Mouse (Mus musculus) spleen, embryonic (tissue): ENCODE data around the gene Nat14.

Experiments
- CTCF ChIA-PET: fragments of 350-600 bp; sonication (Branson Sonifier 250); formaldehyde crosslinking; loops from one replicate; lab custom pipeline; 2022; lab: Charles Lee

Gene Nat14

DNA sequence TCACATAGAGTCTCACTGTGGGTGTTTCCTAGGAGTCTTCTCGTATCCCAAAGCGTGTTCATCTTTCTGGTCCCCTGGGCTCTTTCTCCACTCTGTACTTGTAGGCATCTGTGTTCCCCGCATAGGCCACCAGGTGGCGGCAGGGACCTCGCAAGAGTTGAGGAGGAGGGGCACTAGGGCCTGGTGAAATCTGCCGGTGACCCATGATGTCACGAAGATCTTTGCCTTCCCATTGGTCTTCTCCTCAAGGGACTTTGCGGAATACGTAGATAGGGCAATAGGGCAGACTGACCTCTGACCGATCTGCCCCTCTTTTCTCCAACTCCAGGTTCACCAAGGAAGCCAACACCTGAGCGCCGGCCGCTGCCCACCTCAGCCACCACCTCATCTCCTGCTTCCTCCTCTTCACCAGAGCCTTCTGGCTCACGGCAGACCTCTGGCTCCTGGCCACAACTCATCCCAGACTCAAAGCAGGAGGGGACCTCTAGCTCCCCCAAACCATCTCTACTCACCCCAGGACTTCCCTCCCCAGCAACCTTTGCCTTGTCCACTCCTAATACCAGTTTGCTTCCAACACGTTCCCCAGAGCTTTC is 21.5 kb downstream of the Nat14 start:
- CTCF ChIA-PET, result interaction anchor here (0.5 kb wide), 1 partner anchor 29 kb away, joined by 7 read pairs; no protein-coding TSS in a partner anchor

DNA sequence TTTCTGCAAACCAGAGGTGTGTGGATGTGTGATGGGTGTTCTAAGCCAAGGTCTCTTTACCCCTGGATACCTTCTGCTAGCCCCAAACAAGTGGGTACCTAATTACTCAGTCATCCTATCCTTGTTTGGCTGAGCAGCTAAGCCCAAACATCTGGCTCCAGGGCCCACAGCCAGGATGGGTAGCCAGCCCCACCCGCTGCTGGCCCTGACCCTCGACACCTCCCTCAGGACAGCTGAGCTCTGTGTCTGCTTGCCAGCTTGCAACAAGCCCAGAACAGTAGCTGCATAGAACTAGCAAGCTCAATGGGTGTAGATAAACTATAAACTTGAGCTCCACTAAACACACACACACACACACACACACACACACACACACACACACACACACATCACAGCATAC is 26.0 kb downstream of the Nat14 start:
- CTCF ChIA-PET, result no interaction called here

DNA sequence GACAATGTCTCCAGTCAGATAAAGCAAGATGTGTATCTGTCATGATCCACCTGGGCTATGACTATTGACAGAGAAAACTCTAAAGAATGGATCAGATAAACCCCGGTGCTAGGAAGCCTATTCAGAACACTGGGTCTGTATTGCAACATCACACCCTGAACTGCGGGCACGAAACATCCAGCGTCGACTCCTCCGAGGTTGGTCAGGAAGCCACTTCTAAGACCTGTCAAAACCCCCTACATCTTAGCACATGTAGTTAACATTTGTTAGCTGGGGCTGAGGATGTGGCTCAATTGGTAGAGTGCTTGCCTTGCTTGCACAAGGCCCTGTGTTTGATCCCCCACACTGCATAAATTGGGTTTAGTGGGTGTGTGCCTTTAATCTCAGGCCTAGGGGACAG is 26.6 kb downstream of the Nat14 start:
- CTCF ChIA-PET, result no interaction called here

DNA sequence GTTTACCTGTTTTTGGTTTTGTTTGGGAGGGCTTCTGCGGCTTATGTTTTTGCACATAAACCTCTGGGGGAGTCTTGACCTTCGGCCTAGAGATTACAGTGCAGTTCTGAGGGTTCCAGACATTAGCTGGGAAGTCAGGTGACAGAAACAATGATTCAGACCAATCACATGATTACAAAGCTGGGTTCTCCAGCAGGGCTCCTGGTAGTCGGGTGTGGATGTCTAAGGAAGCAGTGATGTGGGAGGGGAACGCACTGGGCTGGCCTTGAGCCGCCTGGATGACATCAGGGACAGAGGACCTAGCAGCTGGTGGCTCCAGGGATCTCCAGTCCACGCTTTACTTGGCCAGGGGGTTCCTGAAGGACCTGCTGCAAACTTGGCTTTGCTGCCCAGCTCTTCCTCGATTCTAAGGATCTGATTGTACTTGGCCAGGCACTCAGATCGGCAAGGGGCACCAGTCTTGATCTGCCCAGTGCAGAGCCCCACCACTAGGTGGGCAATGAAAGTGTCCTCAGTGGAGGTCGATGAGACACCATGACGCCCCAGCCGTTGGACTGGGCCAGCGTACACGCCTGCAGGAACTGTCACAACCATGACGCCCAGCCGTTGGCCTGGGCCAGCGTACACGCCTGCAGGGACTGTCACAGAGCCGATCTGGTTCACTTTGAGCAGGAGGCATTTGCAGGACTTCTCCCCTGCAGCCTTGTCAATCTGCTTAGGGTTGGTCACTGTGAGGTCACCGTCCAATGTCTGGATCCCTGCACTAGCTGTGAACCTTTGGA is 28.9 kb downstream of the Nat14 start:
- CTCF ChIA-PET, result no interaction called here

DNA sequence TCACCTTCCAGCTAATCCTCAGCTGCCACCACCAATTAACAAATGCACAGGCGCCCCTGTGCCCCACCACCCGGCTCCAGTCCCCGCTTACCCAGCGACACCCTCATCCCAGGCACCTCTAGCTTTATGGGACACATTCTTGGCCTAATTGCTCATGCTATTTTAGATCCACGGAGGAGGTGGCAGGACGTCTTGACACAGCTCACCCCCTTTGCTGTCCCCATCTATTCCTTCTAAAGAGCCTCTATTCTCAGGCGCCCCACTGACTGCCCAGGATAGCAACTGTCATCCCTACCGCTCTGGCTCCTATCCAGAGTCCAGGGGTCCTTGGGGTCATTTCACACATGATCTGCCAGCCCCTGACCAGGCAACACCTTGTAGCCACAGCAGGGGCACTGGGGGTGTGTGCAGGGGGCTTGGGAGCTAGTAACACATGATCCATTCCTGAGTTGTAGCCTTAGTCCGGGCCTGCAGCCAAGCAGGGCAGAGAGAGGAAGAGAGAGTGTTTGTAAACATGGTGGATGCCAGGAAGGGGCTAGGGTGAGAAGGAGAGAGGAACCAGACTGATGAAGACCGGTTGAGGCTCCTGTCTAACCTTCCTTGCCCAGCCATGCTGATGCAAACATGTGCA is 32.1 kb downstream of the Nat14 start:
- CTCF ChIA-PET, result no interaction called here

DNA sequence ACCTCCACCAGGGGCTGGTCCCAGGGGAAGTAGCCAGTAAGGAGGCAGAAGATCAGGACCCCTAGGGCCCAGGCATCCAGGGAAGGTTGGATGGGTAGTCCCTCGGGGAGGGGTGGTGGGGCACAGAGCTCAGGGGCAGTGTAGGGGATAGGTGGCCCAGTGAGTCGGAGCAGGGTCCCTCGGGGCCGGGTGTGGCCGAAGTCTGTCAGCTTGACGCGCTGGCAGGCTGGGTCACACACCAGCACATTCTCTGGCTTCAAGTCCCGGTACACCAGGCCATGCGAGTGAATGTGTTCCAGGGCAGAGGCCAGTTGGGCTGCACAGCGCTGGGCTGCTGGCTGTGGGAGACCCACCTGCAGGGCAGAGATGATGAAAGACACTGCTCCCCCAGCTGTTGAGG is 35.5 kb downstream of the Nat14 start:
- CTCF ChIA-PET, result no interaction called here

DNA sequence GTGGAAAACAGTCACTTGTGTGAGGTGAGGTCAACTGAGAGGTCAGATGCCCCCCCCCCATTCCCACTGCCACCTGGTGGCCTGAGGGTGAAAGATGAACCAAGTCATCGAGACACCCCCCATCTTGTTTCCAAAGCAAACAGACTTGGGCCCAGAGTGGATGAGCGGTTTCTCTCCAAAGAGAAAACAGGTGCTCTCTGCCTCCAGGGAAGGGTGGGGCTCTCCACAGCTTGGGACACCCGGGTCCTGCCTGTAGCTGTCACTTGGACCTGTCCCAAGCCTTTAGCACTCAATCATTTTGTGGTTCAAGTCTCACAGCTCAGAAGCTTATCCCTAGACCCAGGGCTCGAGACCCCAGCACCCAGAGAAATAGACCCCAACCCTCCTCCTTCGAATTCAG is 41.7 kb downstream of the Nat14 start:
- CTCF ChIA-PET, result interaction anchor here (0.5 kb wide), 1 partner anchor 114 kb away, joined by 3 read pairs; no protein-coding TSS in a partner anchor

DNA sequence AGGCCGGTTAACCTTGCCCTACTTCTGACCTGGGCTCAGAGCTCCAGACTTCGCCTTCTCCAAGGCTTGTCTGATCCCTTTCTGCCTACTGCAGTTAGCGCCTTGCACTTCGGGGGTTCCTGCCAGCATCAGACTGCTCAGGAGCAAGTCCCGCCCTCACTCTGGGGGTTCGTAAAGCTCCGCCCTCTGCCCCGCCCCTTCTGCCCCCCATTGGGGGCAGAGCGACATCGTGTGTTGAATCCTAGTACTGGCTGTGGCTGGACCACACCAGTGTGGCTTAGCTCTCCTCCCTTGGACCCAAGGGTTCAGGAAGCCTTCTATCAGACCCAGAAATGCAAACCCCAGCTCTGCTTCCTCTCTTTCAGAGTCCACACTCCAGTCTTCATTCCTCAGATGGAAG is 42.4 kb downstream of the Nat14 start, which contains the start of gene Sbk2:
Gene Sbk2 (minus strand): TSS at position 135 of the 400 bp plus-strand sequence.
- CTCF ChIA-PET, result interaction anchor here (0.5 kb wide), 1 partner anchor 113 kb away, joined by 3 read pairs; no protein-coding TSS in a partner anchor

DNA sequence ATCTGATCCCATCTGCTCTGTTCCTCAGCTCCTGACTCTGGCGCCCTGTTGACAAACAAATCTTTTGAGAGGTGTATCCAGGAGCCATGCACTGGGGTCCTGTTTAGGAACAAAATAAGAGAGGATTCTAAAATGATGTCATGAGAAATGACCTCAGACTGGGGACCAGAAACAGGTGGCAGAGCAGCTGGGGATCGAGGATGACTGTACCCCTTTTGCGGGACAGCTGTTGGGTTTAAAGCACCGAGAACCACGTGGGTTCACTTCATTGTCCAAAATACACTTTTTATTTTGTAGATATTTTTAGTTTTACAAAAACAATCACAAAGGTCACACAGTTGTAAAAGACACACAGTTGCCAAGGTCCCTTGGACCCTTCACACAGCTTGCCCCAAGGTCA is 43.2 kb downstream of the Nat14 start:
- CTCF ChIA-PET, result no interaction called here

DNA sequence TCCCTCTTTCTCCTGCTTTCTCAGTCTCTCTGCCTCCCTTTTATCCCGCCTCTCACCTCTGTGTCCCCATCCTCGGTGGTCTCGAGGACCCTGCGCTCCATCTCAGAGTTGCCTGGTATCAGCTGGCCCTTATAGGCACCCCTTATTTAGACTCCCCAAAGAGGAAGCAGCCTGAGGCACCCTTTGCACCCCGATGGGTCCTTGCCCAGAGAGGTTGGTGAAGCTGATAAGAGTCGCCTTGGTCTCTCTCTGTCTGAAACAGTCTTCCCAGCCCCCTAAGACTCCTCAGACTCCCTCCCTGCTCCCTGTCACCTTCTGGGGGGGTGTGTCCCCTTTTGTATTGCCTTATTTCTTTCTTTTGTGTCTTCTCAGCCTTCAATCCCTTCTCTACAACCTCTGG is 49.2 kb downstream of the Nat14 start, which contains the start of gene Sbk3:
Gene Sbk3 (minus strand): TSS at position 101 of the 400 bp plus-strand sequence.
- CTCF ChIA-PET, result no interaction called here

DNA sequence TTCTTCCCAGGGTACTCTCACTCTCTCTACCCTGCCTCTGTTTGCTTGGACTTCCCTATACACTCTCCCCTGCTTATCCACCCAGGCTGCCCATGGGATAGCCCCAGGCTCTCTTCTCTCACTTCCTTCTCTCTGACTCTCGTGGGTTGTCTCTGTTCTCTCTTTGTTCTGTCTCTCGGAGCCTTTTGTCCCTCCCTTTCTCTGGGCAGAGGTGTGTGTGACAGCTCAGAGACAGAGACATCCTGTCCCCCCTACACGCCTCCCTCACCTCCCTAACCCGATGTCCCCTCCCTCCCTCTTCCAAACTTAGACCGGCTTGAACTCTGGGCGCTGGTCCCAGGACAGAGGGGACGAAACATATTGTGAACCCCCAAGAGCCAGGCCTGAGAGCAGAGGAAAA is 49.9 kb downstream of the Nat14 start:
- CTCF ChIA-PET, result no interaction called here

DNA sequence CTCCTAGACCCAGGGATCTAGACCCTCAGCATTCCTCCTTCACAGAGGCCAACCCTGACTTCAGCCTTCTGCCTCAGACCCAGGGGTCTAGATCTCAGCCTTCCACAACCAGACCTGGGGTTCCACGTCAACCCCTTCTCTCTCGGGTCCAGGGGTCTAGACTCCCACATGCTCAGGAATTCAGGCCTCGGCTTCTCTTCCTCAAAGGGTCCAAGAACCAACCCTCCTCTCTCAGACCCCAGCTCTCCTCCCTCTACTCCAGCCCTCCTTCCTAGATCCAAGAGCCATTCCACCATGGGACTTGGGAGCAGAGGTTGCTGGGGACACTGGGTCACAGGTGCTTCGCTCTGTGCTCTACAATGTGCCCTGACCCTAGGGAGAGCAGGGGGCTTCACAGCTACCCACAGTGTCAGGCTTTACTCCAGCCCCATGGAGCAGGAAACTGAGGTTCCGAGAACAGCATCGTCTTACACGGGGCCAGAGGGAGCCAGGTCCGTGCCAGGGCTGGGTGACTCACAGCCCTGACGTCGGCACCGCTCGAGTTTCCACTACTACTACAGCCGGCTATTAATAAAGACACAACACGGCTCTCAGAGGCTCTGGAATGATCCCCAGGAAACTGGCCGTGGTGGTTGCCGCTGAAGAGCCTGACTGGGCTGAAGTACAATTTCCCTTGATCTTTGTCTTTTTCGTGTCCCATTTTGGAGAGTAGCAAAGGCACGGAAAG is 50.7 kb downstream of the Nat14 start:
- CTCF ChIA-PET, result no interaction called here
